Mouse (Mus musculus): ENCODE data around the gene L3mbtl1. TPM values are rescaled to one million over a fixed set of nuclear protein-coding genes. Genes with fewer than 3 reads are reported as not detected.
A peak's percentile ranks its signal among the peaks of the same experiment; 100 is the strongest.

L3mbtl1 gene
- polyA plus RNA-seq, 1 experiment from 2014 or later = 0.49 TPM

DNA sequence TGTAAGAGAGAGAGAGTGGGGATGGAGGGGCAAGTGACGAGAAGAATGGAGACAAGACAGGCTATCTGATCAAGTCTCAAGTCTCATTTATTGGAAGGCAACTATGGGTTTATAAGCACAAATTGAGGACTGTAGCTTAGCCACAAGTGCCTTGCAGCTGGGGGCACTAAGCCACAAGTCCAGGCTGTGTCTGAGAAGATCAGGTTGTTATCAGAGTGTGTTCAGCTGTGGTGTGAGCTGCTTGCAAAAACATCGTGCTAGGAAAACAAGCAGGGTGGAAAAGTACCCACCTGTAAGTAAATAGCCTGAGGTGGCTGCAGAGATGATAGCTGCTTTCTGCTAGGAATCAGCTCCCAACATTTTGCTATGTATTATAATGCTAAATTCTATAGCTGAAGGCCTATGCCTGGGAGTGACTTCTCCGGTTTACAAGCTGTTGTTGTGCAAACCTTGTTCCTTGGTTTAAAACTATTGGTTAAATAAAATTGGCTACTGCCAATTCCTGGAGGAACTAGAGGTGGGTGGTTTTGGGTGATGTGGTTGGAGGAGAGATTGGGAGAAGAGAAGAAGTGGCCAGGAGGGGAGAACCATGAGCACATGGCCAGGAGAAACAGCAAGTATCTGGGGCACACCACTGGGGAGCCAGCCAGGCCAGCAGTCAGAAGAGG lies 15.2 kb upstream of the L3mbtl1 start:
- 65% methylated on average over 3 of the region's 3 CpGs for WGBS
- no peak overlapping the region for H3K4me2 ChIP-seq (replicated peaks)

DNA sequence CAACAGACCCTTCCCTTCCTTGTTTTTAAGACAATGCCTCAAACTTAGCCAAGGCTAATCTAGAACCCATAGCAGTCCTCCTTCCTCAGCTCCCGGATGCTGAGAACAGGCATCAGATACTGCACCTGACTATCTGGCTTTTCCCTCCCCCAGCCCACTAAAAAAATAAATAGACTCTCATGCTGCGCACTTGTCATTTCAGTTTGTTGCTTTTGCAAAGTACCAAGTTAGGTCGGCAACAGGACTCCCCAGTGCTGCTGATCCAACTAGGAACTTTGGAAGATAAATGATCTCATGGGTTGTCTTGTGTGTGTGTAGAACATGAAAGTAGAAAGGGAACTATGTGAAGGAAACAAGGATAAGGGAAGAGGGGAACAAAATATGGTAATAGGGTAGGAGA lies 13.6 kb upstream of the L3mbtl1 start:
- Histone ChIP-seq H3K4me1 (peaks cover 12% of the 10 kb centered on the region), H3K4me2 (replicated peaks) (peak overlapping the region; percentile 80; the same call in 1 of the 2 replicates), H3K27me3 (replicated peaks) (no peaks in the 10 kb centered on the region), H3K36me3 (peaks cover 16% of the 10 kb centered on the region), H3K9me3 (no peaks in the 10 kb centered on the region), H3K9ac (no peak overlapping the region), H3K4me3 (no peak overlapping the region), H3K27ac (no peak overlapping the region)
- WGBS = 77% methylated on average over 3 of the region's 3 CpGs
- ATAC-seq (ENCODE audit: low FRiP score, low read depth) = no peak

More for the DNA sequence above, 15.2 kb upstream of the L3mbtl1 start:
- H3K9ac ChIP-seq = no peak overlapping the region
- no peak overlapping the region for H3K27ac ChIP-seq
- H3K4me1 ChIP-seq = peaks cover 7% of the 10 kb centered on the region
- H3K27me3 ChIP-seq (replicated peaks) = no peaks in the 10 kb centered on the region
- H3K4me3 ChIP-seq = no peak overlapping the region
- ATAC-seq (ENCODE audit: low FRiP score, low read depth) = no peak
- H3K9me3 ChIP-seq = no peaks in the 10 kb centered on the region
- no peaks in the 10 kb centered on the region; the same call in 1 of the 2 replicates for H3K36me3 ChIP-seq

DNA sequence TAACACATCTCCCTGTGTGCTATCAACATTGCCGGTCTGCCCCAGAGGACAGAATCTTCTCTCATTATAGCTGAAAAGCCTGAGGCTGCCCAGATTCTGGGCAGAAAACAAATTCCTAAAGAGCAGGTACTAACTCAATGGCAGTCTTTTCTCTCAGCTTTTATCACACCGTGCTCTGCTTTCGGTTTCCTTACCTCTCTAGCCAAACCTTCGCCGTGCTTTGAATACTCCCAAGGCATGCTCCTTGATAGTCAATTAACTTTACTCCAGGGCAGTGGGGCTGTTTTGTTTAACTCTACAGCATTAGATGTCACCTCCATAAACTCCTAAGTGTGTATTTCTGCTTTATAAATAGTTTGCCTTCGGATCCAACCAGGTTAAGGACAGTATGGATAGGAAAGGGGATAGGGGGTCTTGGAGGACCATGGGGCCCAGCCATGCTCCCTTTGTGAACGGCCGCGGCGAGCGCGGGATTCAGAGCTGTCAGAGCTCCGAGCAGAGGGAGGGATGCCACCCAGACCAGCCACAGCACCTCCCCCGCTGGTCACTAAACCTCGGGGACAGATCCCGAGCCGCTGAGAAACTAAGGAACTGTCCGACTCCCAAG lies 12.7 kb upstream of the L3mbtl1 start:
- H3K4me3 ChIP-seq = peak overlapping the region; percentile 99
- H3K4me1 ChIP-seq = peaks cover 12% of the 10 kb centered on the region
- H3K27me3 ChIP-seq (replicated peaks) = no peaks in the 10 kb centered on the region
- peak; percentile 80 for ATAC-seq (ENCODE audit: low FRiP score, low read depth)
- H3K27ac ChIP-seq = peak overlapping the region; percentile 97
- peak overlapping the region; percentile 80 for H3K4me2 ChIP-seq (replicated peaks)
- peak overlapping the region; percentile 100 for H3K9ac ChIP-seq
- under 1% methylated on average over 18 of the region's 18 CpGs for WGBS
- H3K9me3 ChIP-seq = no peaks in the 10 kb centered on the region
- H3K36me3 ChIP-seq = peaks cover 25% of the 10 kb centered on the region

DNA sequence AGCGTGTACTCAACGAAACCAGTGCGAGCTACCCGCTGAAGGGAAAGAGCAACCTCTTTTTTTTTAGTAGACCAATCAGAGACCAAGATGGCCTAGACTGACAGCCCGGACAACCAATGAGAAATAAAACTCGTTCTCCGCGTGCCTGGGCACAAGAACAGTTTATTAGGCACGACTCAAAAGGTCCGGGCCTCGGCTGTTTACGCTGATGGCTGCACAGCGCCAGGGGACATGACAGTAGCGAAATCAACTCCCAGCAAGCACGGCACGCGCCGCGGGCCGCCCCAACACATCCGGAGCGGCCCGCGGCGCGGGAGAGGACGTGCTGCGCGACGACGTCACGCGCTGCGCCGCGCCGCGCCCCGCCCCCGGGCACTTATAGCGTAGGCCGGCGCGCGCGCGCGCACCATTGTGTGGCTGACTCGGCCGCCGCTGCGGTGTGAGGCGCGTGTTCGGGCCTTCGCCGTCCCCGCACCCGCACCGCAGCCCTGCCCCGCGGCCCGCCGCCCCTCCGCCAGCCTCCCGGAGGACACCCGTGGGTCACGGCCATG lies 12.1 kb upstream of the L3mbtl1 start, which contains the start of gene Srsf6:
TSS of gene Srsf6 (plus strand) at position 406 of the 551 bp plus-strand sequence.
- H3K4me3 ChIP-seq = peak within 1 kb of the TSS; percentile 99
- peaks cover 29% of the 10 kb centered on the region for H3K36me3 ChIP-seq
- no peaks in the 10 kb centered on the region for H3K27me3 ChIP-seq (replicated peaks)
- H3K4me2 ChIP-seq (replicated peaks) = peak within 1 kb of the TSS; percentile 80
- peak within 1 kb of the TSS; percentile 97 for H3K27ac ChIP-seq
- H3K9ac ChIP-seq = peak within 1 kb of the TSS; percentile 100
- H3K9me3 ChIP-seq = no peaks in the 10 kb centered on the region
- ATAC-seq (ENCODE audit: low FRiP score, low read depth) = peak; percentile 92
- peaks cover 12% of the 10 kb centered on the region for H3K4me1 ChIP-seq
- under 1% methylated on average over 68 of the region's 68 CpGs for WGBS

DNA sequence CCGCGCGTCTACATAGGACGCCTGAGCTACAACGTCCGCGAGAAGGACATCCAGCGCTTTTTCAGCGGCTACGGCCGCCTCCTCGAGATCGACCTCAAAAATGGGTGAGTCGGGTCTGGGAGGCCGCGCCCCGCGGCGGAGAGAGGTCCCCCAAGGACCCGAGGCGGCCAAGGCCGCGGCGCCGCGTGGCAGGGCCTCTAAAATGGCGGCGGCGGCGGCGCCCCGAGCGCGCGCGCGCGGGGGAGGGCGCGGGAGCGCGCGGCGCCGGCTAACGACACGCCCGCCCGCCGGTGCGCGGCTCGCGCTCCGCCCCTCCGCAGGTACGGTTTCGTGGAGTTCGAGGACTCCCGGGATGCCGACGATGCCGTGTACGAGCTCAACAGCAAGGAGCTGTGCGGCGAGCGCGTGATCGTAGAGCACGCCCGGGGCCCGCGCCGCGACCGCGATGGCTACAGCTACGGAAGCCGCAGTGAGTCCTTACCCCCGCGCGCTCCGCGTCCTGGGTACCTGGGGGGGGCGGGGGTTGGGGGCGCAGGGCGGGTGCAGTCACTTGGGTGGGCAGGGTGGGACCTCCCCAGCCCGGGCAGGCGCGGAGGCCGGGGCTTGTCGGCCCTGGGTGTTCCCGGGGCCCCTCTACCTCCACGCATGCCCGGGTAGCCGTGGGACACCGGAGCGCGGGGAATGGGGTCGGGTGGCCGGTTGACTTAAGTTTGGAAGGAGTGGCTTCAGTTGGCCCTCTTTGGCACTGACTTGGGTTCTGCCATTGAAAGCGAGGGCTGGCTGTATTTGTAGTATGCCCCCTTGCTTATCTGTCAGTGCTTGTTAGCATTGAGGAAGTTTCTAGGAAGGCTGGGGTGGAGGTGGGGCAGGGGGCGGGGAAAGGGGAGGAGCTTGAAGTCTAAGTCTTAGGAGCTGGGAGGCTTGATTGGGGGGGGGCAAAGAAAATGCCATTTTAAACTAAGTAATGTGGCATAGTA lies 11.3 kb upstream of the L3mbtl1 start:
- H3K36me3 ChIP-seq = peaks cover 37% of the 10 kb centered on the region
- under 1% methylated on average over 99 of the region's 103 CpGs for WGBS

DNA sequence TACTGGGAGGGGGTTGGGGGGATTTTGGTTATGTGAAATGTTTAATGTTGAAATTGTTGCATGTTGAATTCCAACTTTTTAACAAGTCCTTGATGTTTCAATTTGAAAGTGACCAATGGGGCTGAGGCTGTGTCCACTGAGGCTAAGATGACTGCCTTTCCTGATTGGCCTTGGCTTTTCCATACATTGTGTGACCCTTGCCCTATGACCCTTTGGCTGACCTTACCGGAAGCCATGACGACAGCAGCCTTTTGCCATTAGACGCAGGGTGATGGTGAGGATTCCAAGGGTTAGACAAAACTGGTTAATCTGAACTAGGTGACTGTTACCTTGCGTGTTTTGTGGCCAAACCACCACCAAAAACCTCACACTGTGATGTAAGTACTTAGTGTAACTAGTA lies 10.6 kb upstream of the L3mbtl1 start:
- Histone ChIP-seq H3K9ac (no peak overlapping the region), H3K27ac (no peak overlapping the region), H3K4me3 (peak overlapping the region; percentile 99), H3K27me3 (replicated peaks) (no peaks in the 10 kb centered on the region), H3K4me2 (replicated peaks) (peak overlapping the region; percentile 80), H3K9me3 (no peaks in the 10 kb centered on the region), H3K36me3 (peaks cover 43% of the 10 kb centered on the region), H3K4me1 (peaks cover 12% of the 10 kb centered on the region)
- no peak for ATAC-seq (ENCODE audit: low FRiP score, low read depth)
- WGBS = 48% methylated on average over 4 of the region's 4 CpGs

More for the DNA sequence above, 11.3 kb upstream of the L3mbtl1 start:
- peak overlapping the region; percentile 99 for H3K4me3 ChIP-seq
- H3K4me2 ChIP-seq (replicated peaks) = peak overlapping the region; percentile 80
- peak overlapping the region; percentile 97 for H3K27ac ChIP-seq
- no peaks in the 10 kb centered on the region for H3K27me3 ChIP-seq (replicated peaks)
- peak overlapping the region; percentile 100 for H3K9ac ChIP-seq
- H3K9me3 ChIP-seq = no peaks in the 10 kb centered on the region
- peak; percentile 55 for ATAC-seq (ENCODE audit: low FRiP score, low read depth)
- H3K4me1 ChIP-seq = peaks cover 12% of the 10 kb centered on the region

DNA sequence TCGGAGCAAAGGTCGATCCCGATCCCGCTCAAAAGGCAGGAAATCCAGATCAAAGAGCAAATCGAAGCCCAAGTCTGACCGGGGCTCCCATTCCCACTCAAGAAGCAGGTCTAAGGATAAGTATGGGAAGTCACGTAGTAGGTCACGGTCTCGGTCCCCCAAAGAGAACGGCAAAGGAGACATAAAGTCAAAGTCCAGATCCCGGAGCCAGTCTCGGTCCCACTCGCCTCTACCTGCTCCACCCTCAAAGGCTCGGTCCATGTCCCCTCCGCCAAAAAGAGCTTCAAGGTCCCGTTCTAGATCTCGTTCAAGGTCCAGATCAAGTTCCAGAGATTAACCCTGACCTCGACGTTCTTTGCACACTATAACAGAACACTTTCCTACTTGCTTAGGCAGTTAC lies 8.9 kb upstream of the L3mbtl1 start:
- Histone ChIP-seq H3K9me3 (no peaks in the 10 kb centered on the region), H3K27me3 (replicated peaks) (no peaks in the 10 kb centered on the region), H3K9ac (no peak overlapping the region), H3K4me2 (replicated peaks) (no peak overlapping the region), H3K4me1 (peaks cover 12% of the 10 kb centered on the region), H3K36me3 (peaks cover 58% of the 10 kb centered on the region), H3K27ac (no peak overlapping the region), H3K4me3 (no peak overlapping the region)
- WGBS = 95% methylated on average over 19 of the region's 19 CpGs
- ATAC-seq (ENCODE audit: low FRiP score, low read depth) = no peak

DNA sequence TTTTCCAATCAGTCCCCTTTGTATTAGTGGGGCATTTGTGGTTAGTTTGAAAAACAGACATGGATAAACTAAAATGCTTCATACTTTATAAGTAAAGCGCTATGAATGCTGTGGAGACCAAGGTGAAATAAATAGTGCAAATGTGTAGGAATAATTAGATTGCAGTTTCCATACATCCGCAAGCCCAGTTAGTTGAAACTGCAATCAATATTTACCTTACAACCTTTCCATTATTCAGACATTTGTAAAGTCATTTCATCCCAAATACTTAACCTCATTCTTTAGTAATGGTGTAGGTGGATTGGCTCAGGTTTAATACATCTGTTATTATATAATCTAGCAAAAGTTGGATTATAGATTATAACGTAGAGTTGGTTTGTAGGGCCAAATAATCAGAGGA lies 7.6 kb upstream of the L3mbtl1 start:
- Histone ChIP-seq H3K36me3 (peaks cover 68% of the 10 kb centered on the region), H3K4me1 (peaks cover 12% of the 10 kb centered on the region), H3K4me2 (replicated peaks) (no peak overlapping the region), H3K27ac (no peak overlapping the region), H3K27me3 (replicated peaks) (no peaks in the 10 kb centered on the region), H3K9me3 (no peaks in the 10 kb centered on the region), H3K4me3 (no peak overlapping the region), H3K9ac (no peak overlapping the region)
- WGBS = 96% methylated on average over 3 of the region's 3 CpGs
- no peak for ATAC-seq (ENCODE audit: low FRiP score, low read depth)

DNA sequence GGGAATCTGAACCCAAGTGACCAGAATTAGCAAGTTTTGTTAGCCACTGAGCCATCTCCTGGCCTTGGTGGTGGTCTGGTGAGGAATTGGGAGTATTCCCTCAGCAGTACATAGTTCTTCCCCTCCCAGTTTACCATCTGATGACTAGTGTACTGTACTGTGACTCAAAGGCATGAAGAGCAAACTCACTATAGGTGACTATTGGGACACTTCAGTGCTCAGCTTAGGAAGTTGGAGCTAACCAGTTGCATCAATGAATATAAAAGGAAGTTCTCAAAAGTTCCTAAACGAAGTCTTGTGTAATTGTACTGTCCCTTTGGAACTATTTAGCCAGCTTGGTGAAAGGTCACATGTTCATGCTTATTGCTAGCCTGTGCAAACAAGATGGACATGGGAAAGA lies 3.7 kb upstream of the L3mbtl1 start:
- no peaks in the 10 kb centered on the region for H3K9me3 ChIP-seq
- ATAC-seq (ENCODE audit: low FRiP score, low read depth) = no peak
- no peak overlapping the region for H3K4me3 ChIP-seq
- 80% methylated on average over 1 of the region's 1 CpGs for WGBS
- H3K9ac ChIP-seq = no peak overlapping the region
- peaks cover 16% of the 10 kb centered on the region for H3K4me1 ChIP-seq
- no peak overlapping the region for H3K27ac ChIP-seq
- H3K4me2 ChIP-seq (replicated peaks) = no peak overlapping the region
- peaks cover 57% of the 10 kb centered on the region for H3K36me3 ChIP-seq
- peaks cover 17% of the 10 kb centered on the region for H3K27me3 ChIP-seq (replicated peaks)

DNA sequence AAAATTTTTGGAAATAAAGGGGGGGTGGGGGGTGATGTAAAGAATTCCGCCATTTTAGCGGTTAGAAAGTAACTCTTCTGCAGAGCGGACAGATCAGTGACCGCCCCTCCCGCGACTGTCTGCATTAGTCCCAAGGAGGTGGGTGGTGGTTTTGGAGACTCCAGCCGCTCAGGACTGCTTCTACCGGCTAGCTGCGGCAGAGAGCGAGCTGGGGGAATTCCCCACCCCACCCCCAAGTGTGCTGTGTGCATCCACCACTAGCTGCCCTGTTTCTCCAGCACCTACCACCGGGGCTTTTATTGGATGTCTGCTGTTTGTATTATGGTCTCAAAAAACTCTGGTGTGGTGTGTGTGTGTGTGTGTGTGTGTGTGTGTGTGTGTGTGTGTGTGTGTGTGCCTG lies 659 bp downstream of the L3mbtl1 start:
- no peak for ATAC-seq (ENCODE audit: low FRiP score, low read depth)
- no peak overlapping the region; the same call in 1 of the 2 replicates for H3K4me3 ChIP-seq

DNA sequence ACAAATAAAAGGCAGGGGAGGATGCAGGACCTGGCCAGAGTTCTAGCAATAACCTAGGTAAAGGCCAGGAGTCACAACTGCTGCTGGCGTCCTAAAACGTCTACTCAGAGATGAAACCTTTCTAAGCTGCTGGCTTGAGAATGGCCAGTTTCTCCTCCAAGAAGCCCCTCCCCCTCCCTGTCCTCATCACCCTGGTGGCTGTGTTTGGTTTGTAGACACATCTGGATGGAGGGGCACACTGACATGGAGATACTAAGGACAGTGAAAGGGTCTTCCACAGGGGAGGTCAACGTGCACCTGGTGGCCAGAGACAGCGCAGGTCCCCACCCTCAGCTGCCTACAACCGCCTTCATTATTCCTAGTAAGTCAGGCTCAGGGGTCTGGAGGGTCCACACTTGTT lies 3.7 kb downstream of the L3mbtl1 start:
- Histone ChIP-seq H3K4me3 (no peak overlapping the region), H3K36me3 (no peaks in the 10 kb centered on the region), H3K9ac (no peak overlapping the region), H3K27me3 (replicated peaks) (peaks cover 15% of the 10 kb centered on the region), H3K4me2 (replicated peaks) (no peak overlapping the region), H3K9me3 (no peaks in the 10 kb centered on the region), H3K4me1 (peaks cover 16% of the 10 kb centered on the region), H3K27ac (no peak overlapping the region)
- ATAC-seq (ENCODE audit: low FRiP score, low read depth) = no peak
- WGBS = 86% methylated on average over 5 of the region's 5 CpGs

More for the DNA sequence above, 659 bp downstream of the L3mbtl1 start:
- Histone ChIP-seq H3K9me3 (no peaks in the 10 kb centered on the region), H3K9ac (no peak overlapping the region), H3K4me2 (replicated peaks) (peak overlapping the region; percentile 99), H3K27ac (no peak overlapping the region), H3K27me3 (replicated peaks) (peaks cover 17% of the 10 kb centered on the region), H3K4me1 (peaks cover 16% of the 10 kb centered on the region), H3K36me3 (peaks cover 18% of the 10 kb centered on the region)
- WGBS = 8% methylated on average over 11 of the region's 11 CpGs

Data from neural tube, embryonic 12.5 days (tissue).